Mouse (Mus musculus): Measurements from ENCODE around the gene Abcc2. TPM values are rescaled to one million over a fixed set of nuclear protein-coding genes. Genes with fewer than 3 reads are reported as not detected.

Abcc2 gene
- polyA plus RNA-seq (2016; fragmentation: Nextera tagmentation; extraction: Ambion mirVana), result not detected in 2 replicates

DNA sequence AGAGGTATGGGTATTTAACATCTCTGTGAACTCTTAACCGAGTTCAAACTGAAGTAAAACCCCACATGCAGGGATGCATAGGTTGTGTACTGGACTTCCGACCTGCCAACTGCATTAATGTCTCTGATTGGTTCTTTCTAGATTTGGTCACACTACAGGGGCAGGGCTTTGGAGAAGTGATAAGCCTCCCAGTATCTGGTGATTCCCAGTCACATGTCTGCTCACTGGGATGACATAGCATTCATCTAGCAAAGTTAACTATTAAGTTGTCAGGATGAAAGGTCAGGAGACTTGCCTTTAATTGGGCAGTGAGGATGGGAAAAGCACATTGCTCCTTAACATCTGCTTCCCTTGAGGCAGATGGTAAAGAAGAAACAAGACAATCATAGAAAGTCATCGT lies at the start of gene Abcc2:
TSS of gene Abcc2 (plus strand) at position 213 of the 400 bp plus-strand sequence.
- Histone ChIP-seq H3K27me3 (no peaks in the 10 kb centered on the region), H3K27ac (no peak within 1 kb of the TSS), H3K4me3 (replicated peaks) (no peak within 1 kb of the TSS), H3K4me2 (no peak within 1 kb of the TSS), H3K9me3 (no peaks in the 10 kb centered on the region), H3K36me3 (replicated peaks) (no peaks in the 10 kb centered on the region), H3K9ac (no peak within 1 kb of the TSS), H3K4me1 (no peaks in the 10 kb centered on the region)
- WGBS, result 86% methylated on average over 3 of the region's 3 CpGs
- no peak for ATAC-seq (ENCODE audit: low FRiP score)

DNA sequence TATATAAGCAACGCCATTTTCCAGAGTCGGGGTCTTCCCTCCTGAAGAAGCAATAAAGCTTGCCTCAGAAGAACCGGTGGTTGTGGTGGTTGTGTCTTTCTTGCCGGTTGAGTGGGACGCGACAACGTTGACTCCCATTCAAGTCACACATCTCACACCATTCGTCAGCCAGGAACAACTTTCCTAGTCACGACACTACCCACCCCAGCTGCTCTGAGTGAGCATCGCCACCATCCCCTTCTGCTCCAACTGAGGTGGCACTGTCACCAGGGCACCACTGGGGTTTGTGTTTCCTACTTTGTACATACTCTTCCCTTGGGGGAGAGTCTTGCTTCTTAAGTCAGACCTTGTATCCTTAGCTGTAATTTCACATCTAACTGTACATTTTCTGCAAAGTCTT lies 43.6 kb upstream of the Abcc2 start:
- no peaks in the 10 kb centered on the region for H3K4me1 ChIP-seq
- H3K9ac ChIP-seq, result no peak overlapping the region
- H3K36me3 ChIP-seq (replicated peaks), result peaks cover 86% of the 10 kb centered on the region
- H3K4me3 ChIP-seq (replicated peaks), result no peak overlapping the region
- no peaks in the 10 kb centered on the region for H3K27me3 ChIP-seq
- no peak for ATAC-seq (ENCODE audit: low FRiP score)
- H3K27ac ChIP-seq, result no peak overlapping the region
- H3K9me3 ChIP-seq, result no peaks in the 10 kb centered on the region
- no peak overlapping the region for H3K4me2 ChIP-seq
- WGBS, result 99% methylated on average over 10 of the region's 10 CpGs

DNA sequence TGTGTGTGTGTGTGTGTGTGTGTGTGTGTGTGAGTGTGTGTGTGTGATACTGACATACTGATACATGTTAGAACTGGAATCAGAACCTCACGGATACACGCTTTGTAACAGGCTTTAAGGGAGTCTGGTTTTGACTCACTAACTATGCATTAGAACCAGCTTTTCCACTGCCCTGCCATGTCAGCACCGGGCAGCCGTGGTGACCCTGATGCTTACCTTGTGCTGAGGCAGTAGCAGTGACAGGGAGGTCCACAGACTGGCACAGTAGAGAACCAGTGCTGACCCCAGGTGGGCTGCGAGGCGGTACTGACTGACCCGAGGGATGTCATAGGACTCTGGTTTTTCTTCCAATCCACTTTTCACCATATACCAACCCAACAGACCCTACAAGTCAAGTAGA lies 38.6 kb upstream of the Abcc2 start:
- no peaks in the 10 kb centered on the region for H3K9me3 ChIP-seq
- H3K27me3 ChIP-seq, result no peaks in the 10 kb centered on the region
- 95% methylated on average over 7 of the region's 7 CpGs for WGBS
- no peaks in the 10 kb centered on the region for H3K4me1 ChIP-seq
- no peak overlapping the region for H3K4me3 ChIP-seq (replicated peaks)
- H3K27ac ChIP-seq, result no peak overlapping the region
- no peak overlapping the region for H3K4me2 ChIP-seq
- H3K9ac ChIP-seq, result no peak overlapping the region
- ATAC-seq (ENCODE audit: low FRiP score), result no peak
- H3K36me3 ChIP-seq (replicated peaks), result peaks cover 86% of the 10 kb centered on the region

DNA sequence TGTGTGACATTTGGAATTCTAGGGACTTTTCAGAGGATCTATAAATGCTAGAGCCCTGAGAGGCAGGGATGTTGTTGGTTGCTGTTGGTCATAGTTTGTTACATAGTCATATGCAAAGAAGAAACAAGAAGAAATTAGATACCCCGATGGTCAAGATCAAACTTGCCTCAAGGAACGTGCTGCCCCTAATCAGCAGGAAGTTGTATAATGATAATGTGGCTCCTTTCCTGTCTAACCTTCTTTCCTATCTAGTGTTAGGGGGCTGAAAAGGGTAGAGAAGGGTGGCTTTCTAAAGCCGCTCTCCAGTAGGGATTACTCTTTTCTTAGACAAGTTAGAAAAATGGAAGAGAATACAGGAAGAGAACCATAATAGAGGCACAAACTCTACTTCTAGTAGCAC lies 36.3 kb upstream of the Abcc2 start:
- Histone ChIP-seq H3K9me3 (no peaks in the 10 kb centered on the region), H3K9ac (no peak overlapping the region), H3K4me1 (no peaks in the 10 kb centered on the region), H3K27me3 (no peaks in the 10 kb centered on the region), H3K4me2 (no peak overlapping the region), H3K4me3 (replicated peaks) (no peak overlapping the region), H3K27ac (no peak overlapping the region), H3K36me3 (replicated peaks) (peaks cover 86% of the 10 kb centered on the region)
- WGBS, result 94% methylated on average over 3 of the region's 3 CpGs
- no peak for ATAC-seq (ENCODE audit: low FRiP score)

DNA sequence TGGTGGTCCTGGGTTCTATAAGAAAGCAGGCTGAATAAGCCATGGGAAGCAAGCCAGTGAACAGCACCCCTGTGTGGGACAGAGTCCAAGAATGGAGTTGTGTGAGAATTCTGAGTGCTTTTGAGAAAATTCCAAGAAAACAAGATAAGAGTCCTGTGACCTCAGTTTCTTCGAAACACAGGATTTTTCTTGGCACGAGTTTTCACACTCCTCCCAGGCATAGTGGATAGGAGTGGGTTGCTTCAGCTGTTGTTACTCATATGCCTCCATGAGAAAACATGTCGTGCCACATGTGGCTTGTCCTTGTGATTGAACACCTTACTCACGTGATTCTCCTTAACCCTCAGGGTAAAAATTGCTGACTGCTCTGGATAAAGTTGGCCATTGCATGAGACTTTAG lies 34.1 kb upstream of the Abcc2 start:
- H3K4me3 ChIP-seq (replicated peaks), result no peak overlapping the region
- no peaks in the 10 kb centered on the region for H3K9me3 ChIP-seq
- no peak overlapping the region for H3K4me2 ChIP-seq
- H3K36me3 ChIP-seq (replicated peaks), result peaks cover 68% of the 10 kb centered on the region
- H3K27me3 ChIP-seq, result no peaks in the 10 kb centered on the region
- no peak overlapping the region for H3K27ac ChIP-seq
- H3K4me1 ChIP-seq, result 0 out of 2 replicates have a peak, but pooled peaks cover 7% of the 10 kb centered on the region
- ATAC-seq (ENCODE audit: low FRiP score), result no peak
- 94% methylated on average over 4 of the region's 4 CpGs for WGBS
- no peak overlapping the region for H3K9ac ChIP-seq

DNA sequence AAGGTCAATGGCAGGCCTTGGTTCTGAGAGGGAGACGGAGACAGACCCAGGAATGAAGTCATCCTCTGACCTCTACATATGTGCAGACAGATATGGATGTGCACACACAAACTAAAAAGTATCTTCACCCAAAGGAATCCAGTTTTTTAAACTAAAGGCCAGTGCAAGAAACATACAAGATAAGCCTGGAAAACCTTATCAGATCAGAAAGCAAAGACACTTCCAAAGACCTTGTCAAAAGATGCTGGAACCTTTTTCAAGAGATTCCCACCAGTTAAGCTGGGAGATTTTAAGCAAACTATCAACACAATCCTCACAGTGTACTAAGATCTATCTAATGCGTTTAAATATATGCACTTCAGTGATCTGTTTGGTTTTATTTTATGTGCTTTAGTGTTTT lies 32.0 kb upstream of the Abcc2 start:
- Histone ChIP-seq H3K4me2 (no peak overlapping the region), H3K27me3 (no peaks in the 10 kb centered on the region), H3K9me3 (no peaks in the 10 kb centered on the region), H3K36me3 (replicated peaks) (peaks cover 54% of the 10 kb centered on the region), H3K9ac (no peak overlapping the region), H3K4me3 (replicated peaks) (no peak overlapping the region), H3K27ac (no peak overlapping the region), H3K4me1 (peaks cover 13% of the 10 kb centered on the region)
- no peak for ATAC-seq (ENCODE audit: low FRiP score)
- WGBS, result 96% methylated on average over 2 of the region's 2 CpGs

DNA sequence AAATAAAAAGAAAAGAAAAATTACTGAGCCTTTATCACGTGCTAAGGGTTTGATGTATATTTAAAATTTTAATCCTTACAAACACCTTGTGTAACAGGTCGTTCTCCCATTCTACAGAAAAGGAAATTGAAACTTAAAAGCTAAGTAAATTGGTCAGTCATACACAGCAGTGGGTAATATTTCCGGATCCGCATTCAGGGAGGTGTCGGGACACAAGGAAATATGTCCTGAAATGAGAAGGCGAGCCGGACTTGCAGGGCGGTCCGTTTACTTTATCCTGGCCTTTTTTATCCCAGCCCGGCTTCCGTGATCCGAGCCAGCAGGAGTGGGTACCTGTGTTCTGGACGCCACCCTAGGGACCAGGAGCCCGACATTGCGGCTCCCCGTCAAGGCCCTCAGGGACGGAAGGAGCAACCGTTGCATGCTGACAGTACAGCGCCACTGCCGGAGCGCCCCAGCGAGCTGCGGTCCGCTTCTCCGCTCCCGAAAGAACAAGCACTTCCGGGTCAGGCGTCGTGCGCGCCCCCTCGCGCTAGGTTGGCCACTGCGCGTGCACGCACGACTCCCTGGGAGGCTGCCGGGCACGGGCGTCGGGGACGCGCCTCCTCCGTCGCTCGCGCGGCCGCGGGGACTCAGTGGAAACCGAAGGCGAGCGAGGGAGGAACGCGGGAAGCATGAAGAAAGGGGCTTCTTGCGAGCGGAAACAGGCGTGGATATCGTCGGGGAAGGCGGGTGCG lies 29.3 kb upstream of the Abcc2 start, which contains the start of the genes Cutc and Cox15:
TSS of gene Cutc (plus strand) at position 508 of the 737 bp plus-strand sequence.
TSS of gene Cox15 (minus strand) at position 512 of the 737 bp plus-strand sequence.
- no peaks in the 10 kb centered on the region for H3K27me3 ChIP-seq
- peaks cover 13% of the 10 kb centered on the region for H3K4me1 ChIP-seq
- peak within 1 kb of the TSS; percentile 72 for H3K9ac ChIP-seq
- WGBS, result under 1% methylated on average over 62 of the region's 62 CpGs
- peak within 1 kb of the TSS; percentile 97 for H3K27ac ChIP-seq
- H3K4me2 ChIP-seq, result peak within 1 kb of the TSS; percentile 68
- H3K9me3 ChIP-seq, result no peaks in the 10 kb centered on the region
- peak; percentile 91 for ATAC-seq (ENCODE audit: low FRiP score)
- peak within 1 kb of the TSS; percentile 65 for H3K4me3 ChIP-seq (replicated peaks)
- peaks cover 28% of the 10 kb centered on the region for H3K36me3 ChIP-seq (replicated peaks)

DNA sequence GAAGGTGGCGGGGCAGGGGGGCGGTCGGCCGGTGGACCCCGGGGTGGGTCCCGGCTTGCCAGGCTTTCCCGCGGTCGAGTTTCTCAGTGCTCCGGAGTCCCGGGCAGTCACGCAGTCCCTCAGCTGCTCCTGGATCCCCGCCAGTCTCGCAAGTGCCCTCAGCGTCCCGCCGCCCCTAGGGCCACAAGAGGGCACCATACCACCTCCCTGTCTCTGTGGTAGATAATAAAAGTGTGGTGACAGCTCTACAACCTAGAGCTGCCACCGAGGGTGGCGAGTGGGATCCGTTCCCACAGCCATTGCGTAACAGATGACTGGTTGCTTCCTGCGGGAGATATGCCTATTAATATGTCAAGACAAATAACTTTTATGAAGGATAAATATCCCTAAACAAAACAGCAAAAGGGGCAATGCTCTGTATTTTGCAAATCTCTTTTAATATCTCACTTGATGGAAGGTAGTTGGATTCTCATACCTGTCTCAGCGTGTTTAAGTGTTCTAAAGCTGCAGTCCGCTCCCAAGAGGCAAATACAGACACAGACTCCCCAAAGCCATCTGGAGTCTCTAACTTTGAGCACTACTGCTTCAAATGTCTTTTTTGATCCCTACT lies 28.7 kb upstream of the Abcc2 start:
- Histone ChIP-seq H3K36me3 (replicated peaks) (peaks cover 22% of the 10 kb centered on the region), H3K4me2 (peak overlapping the region; percentile 68), H3K9me3 (no peaks in the 10 kb centered on the region), H3K27me3 (no peaks in the 10 kb centered on the region), H3K4me1 (peaks cover 13% of the 10 kb centered on the region), H3K27ac (peak overlapping the region; percentile 97), H3K4me3 (replicated peaks) (peak overlapping the region; percentile 65), H3K9ac (peak overlapping the region; percentile 72)
- ATAC-seq (ENCODE audit: low FRiP score), result peak; percentile 91
- WGBS, result 3% methylated on average over 23 of the region's 24 CpGs

DNA sequence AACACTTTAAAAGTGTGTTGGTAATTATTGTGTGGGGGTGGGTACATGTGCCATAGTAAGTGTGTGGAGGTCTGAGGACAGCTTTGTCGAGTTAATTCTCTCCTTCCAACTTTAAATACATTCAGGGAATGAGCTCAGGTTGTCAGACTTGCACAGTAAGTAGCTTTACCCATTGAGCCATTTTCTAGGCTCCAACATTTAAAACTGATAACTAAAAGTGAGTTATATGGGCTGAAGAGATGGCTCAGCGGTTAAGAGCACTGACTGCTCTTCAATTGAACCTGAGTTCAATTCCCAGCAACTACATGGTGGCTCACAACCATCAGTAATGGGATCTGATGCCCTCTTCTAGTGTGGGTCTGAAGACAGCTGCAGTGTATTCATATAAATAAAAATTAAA lies 27.8 kb upstream of the Abcc2 start:
- Histone ChIP-seq H3K9me3 (no peaks in the 10 kb centered on the region), H3K27ac (no peak overlapping the region), H3K4me2 (no peak overlapping the region), H3K9ac (no peak overlapping the region), H3K27me3 (no peaks in the 10 kb centered on the region), H3K4me1 (peaks cover 13% of the 10 kb centered on the region), H3K4me3 (replicated peaks) (no peak overlapping the region), H3K36me3 (replicated peaks) (peaks cover 12% of the 10 kb centered on the region)
- ATAC-seq (ENCODE audit: low FRiP score), result no peak
- 84% methylated on average over 2 of the region's 2 CpGs for whole genome bisulfite sequencing

DNA sequence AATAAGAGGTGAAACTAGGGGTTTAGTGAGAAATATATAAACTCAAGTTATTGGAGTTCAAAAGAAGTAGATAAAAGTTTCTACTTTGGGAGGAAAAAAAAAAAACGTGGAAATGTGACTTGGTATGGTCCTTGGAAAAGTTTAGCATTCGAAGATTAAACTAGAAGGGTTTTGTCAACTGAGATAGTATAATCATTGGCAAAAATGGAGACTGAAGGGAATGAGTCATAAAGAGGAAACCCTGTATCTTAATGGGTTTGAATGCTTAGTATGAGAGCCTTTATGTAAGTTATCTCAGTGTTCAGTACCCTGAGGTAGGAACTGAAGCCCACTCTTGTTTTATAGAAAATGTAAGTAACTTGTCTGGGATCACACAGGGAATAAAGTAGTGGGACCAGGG lies 27.1 kb upstream of the Abcc2 start:
- Histone ChIP-seq H3K9me3 (no peaks in the 10 kb centered on the region), H3K27ac (no peak overlapping the region), H3K4me3 (replicated peaks) (no peak overlapping the region), H3K4me1 (peaks cover 13% of the 10 kb centered on the region), H3K4me2 (no peak overlapping the region), H3K27me3 (no peaks in the 10 kb centered on the region), H3K9ac (no peak overlapping the region), H3K36me3 (replicated peaks) (peaks cover 8% of the 10 kb centered on the region; the same call in 1 of the 2 replicates)
- ATAC-seq (ENCODE audit: low FRiP score), result no peak
- 78% methylated on average over 2 of the region's 2 CpGs for WGBS

DNA sequence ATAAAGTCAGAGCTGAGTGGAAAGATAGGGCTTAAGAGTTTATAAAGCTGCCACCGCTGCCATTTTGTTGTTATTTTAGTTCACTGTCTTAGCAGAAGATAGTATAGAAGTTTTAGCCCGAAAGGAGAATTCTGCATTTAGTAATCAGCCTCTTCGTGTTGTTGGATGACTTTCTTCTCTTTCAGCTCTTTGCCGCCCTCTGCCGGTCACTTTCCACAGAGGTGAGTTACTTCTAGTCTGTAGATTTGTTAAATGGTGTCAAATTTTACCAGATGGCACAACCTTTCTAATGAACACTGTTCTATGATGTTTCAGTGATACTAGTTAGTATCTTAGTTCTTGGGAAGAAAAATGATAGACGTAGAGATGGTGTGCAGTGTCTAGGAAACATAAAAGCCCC lies 21.5 kb upstream of the Abcc2 start:
- WGBS, result 22% methylated on average over 6 of the region's 6 CpGs
- Histone ChIP-seq H3K9ac (no peak overlapping the region), H3K27me3 (no peaks in the 10 kb centered on the region), H3K4me3 (replicated peaks) (no peak overlapping the region), H3K4me1 (no peaks in the 10 kb centered on the region), H3K4me2 (no peak overlapping the region), H3K36me3 (replicated peaks) (no peaks in the 10 kb centered on the region), H3K9me3 (no peaks in the 10 kb centered on the region), H3K27ac (no peak overlapping the region)
- ATAC-seq (ENCODE audit: low FRiP score), result no peak

DNA sequence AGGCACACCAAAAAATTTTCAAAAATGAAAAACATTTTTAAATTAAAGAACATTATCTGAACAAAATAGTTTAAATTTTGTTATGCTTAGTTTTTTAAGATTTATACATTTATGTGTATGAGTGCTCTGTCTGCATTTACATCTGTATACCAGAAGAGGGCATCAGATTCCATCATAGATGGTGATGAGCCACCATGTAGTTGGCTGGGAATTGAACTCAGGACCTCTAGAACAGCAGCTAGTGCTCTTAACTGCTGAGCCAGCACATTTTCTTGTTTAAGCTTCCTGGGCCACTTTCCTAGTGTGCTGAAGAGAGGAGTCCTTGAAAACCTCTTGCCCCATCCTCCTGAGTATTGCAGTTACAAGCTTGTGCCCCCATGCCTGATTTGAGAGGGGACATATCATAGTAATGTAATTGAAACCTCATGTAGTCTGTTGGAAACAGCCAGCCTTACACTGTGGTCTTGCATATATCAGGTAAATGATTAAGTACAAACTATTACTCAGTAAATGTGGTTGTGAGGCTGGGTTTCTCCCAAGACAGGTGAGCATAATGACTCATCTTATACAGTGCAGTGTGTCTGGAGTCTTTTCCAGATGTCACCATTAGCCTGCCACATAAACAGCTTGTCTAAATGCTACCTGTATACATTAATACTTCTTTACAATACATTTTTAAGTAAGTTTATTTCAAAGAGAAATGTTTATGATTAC lies 20.3 kb upstream of the Abcc2 start:
- ATAC-seq (ENCODE audit: low FRiP score), result no peak
- no peaks in the 10 kb centered on the region for H3K27me3 ChIP-seq
- no peaks in the 10 kb centered on the region for H3K9me3 ChIP-seq
- no peak overlapping the region for H3K4me3 ChIP-seq (replicated peaks)
- H3K27ac ChIP-seq, result no peak overlapping the region
- H3K4me2 ChIP-seq, result no peak overlapping the region
- no peak overlapping the region for H3K9ac ChIP-seq
- H3K36me3 ChIP-seq (replicated peaks), result no peaks in the 10 kb centered on the region
- no peaks in the 10 kb centered on the region for H3K4me1 ChIP-seq

All from forebrain, embryonic 12.5 days (tissue).